Mouse (Mus musculus) liver, adult (tissue): Measurements from ENCODE around the gene Alg2.

Experiments used
- GATA4 ChIP-seq: IDR thresholded peaks from 2 replicates; pipeline ENCODE4 v1.6.1; 2014; ENCODE audit warnings: mild to moderate bottlenecking, low read length; ENCODE audit not compliant: insufficient replicate concordance

Alg2 gene

GRCm38 (mm10) chr4:47477539-47477938 is 3.4 kb upstream of the Alg2 start:
- TF ChIP-seq GATA4: no peak

- TF ChIP-seq GATA4: no peak
Observed at GRCm38 (mm10) chr4:47474730-47475643, 854 bp upstream of the Alg2 start.

DNA sequence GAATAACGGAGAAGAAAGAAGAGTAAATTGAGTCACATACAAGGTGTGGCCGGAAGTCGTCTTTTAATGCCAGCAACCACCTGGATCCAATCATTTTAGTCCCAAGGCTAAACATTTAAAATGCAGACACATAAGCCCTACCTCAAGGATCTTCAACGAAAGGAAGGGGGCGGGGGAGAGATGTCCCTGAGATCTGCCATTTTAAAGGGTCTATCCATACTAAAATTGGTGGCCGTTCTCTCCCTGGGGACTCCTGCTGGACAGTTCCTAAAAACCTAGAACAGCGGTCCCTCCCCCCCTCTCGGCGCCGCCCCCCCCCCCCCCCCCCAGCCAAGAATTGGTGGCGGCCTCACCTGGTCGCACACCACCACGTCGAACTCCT is 556 bp downstream of the Alg2 start:
- no peak for TF ChIP-seq GATA4

DNA sequence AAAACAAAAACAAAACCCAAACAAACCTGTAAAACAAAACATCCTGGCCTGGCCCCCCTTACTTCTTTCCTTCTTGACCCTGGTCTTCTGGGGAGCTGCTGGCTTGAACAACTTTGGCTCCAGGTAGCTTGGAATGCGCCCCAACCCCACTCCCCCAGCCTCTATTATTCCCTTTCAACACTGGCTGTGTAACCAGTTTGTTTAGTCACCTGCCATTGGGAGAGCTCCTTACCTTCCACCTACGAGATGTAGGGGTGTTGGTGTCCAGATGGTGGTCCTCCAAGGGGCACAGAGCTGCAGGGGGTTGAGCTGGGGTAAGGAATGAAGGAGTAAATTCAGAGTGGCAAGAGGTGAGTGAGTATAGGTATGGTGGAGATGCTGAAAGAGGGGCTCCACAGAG is 6.9 kb downstream of the Alg2 start:
- TF ChIP-seq GATA4: no peak

DNA sequence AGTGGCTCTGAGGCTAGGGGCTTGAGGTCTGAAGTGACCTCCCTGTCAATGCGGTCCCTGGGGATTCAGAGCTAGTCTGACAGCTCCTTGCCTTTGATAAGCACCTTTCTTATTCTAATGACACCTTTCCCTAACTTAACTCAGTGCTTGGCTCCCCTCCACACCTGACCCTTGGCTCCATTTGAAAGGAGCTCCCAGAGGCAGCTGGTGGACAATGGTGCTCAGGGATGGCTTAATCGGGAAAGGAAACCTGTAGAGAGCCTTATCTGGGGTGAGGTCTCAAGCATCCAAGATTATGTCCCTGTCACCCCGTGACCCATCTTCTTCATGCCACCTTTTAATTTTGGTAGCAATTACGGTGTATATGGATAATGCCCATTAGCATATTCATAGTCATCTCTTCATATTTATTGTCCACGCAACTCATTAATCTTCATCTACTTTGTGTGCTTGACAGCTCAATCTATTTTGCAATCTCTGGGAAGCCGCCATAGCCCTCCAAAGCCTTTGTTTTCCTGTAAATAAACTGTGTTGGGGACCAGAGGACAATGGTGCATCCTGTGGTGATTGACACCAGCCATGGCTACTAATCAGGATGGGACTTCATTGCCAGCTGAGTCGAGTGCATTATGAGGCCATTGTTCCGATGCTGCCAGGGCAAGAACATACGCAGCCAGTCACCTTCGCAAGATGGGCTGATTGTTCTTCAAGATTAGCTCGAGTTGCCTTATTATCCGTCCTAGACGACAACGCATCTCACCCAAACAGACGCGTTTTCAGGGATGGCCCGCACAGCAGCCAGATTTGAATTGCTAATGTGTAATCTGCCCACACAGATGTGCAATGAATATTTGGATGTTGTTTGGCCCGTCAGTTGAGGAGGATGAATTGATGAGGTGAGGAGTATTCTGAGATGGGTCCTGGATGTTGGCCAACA is 24.3 kb downstream of the Alg2 start:
- no peak for TF ChIP-seq GATA4

DNA sequence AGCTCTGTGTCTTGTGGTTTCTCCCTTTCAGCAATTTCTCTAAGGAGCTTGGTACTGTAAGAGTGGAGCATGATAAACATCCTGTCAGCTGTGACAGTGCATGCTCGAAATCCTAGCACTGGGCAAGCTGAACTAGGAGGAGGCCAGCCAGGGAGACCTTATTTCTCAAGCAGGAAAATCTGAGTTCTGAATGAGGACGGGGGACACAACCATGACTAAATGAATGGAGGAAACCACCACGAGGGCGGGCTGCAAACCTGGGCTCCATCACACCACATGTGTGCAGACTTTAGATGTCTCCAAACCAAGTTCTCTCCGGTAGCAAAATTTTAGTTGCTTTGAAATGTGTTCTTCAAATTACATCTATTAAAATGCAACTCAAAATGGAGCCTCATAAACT is 25.0 kb downstream of the Alg2 start:
- TF ChIP-seq GATA4: no peak

- no peak for TF ChIP-seq GATA4
Observed at GRCm38 (mm10) chr4:47448526-47448925, 25.6 kb downstream of the Alg2 start.

DNA sequence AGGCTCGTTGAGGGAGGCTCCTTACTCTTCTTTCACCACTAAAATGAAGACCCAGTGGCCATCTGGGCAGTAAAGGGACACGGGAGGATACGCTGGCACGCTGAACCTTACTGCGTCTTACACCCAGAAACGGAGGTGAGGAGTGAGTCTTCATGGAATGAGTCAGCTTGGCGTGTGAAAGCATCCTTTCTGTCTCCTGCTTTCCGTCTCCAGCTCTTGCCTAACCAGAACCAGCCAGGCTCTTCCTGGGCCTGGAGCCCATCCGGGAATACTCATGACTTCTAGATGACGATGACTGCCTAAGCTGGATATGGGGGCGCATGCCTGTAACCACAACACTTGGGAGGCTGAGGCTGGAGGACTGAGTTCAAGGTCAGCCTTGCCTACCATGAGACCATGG is 33.2 kb downstream of the Alg2 start:
- TF ChIP-seq GATA4: no peak

DNA sequence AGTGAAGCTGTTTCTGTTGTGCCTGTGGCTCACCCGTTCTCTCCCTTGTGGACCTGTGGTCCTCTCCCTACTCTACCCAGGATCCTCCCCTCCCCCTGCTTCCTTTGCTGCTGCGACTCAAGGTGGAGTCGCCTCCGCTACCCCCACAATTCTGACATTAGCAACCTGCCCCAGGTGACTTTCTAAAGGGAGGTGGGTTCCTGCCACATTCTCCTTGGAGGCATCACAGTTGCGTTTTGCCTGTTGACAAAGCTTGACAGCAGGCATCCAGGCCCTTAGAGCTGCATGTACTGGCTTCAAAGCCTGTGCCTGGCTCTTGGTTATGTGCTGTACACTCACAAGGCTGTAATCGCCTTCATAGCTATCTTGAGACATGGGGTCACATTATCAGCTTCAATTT is 35.2 kb downstream of the Alg2 start:
- TF ChIP-seq GATA4: no peak

DNA sequence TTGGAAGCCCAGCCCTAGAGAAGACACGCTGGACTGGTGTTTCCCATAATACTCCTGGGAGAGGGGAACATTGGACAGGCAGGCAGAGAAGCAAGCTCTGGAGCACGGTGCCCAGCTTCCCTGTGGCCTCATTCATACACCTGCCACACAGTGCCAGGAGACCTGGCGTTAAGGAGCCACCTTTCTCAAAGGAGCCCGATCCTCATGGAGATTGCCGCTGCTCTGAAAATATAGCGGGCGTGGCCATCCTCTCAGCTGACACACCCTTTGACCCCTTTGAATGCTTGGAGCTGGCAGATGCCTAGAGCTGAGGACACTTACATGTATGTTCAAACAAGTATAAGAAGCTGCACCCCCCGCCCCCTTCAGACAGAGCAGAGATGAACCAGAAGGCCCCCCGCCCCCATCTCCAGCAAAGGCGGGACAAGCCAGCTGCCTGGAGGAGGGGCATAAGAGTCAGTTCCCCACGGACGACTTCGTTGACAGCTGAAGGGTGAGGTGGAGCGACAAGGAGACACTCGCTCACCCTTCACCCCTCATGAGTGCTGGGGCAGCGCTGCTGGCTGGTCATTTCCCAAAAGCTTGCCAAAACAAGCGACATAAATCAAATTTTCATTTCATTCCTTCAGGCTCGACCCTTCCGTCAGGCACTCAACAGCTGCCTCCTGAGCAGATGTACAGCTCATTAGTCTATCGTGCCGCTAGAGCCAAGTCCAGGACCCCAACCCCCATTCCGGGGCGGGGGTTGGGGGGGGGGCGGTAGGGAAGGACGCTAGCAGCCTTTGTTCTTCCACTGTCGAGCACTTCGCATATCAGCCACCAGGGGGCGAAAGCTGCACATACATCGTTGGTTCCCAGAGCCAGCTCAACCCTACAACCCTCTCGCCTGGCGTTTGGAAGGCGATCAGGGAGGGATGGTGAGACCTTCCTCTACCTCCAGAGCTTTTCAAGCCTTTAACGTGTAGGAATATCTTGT is 36.5 kb downstream of the Alg2 start:
- TF ChIP-seq GATA4: no peak

GRCm38 (mm10) chr4:47435566-47436360 is 38.4 kb downstream of the Alg2 start:
- TF ChIP-seq GATA4: no peak

DNA sequence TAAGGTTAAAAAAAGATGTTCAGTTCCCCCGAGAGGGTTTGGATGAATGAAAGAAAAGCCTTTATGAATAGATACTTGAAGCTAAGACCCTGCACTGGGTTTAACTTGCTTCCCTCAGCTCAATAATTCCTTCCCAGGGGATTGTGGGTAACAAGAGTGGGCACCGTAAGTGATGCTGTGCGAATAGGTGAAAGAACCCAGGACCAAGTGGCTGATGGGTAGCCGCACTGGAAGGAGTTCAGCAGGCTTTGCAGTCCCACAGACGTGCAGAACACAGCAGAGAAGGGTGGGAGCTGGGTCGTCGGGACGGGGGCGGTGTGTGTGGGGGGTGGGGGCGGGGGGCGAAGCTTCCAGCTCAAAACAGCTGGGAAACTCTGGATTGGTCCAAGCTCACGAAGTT is 39.0 kb downstream of the Alg2 start:
- TF ChIP-seq GATA4: no peak

DNA sequence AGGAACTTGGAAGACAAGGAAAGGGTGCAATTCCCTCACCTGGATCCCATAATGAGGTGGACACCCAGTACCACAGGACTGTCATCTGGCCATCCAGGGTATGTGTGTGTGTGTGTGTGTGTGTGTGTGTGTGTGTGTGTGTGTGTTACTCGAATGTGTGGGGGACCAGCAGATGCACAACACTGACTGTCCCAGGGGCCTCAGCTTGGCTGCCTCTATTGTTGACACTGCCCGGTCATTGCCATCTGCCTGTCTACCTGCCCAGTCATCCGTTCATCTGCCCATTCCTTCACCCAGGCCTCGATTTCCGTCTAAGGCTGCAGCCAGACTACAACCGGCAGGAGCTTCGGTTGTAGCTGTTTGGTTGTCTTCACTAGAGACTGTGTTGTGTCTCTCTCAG is 41.4 kb downstream of the Alg2 start:
- TF ChIP-seq GATA4: no peak

DNA sequence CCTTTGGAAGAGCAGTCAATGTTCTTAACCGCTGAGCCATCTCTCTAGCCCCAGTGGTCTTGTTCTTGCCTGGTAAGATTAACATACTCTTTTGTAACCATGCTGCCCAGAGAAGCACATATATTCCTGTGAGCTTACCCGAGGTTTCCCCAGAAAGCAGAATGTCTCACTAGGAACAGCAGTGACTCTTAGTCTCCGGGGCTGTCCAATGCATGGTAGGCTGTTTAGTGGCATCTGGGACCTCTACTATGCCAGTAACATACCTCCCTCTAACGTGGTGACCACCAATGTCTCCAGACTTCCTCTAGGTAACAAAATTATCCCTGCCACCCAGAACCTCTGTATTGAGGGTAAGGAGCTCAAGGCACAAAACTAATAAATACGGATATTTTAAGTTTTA is 43.1 kb downstream of the Alg2 start:
- no peak for TF ChIP-seq GATA4

DNA sequence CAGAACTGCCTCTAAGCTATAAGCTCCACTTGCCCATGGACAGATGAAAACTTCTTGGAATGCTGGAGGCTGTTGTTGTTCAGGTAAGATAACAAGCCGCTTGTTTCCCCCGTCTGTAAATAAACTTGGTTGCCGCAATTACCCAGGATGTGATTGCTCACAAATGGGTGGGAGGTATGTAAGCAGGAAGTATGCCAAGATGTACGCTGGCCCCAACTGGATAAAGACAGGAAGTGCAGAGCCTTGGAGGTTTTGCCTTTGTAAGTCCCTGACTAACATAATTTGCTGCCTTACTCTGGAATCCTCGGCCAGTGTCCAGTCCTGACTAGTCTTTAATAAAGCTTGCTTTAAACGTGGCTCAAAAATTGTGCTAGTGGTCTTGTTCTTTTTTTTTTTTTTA is 43.6 kb downstream of the Alg2 start:
- TF ChIP-seq GATA4: no peak

DNA sequence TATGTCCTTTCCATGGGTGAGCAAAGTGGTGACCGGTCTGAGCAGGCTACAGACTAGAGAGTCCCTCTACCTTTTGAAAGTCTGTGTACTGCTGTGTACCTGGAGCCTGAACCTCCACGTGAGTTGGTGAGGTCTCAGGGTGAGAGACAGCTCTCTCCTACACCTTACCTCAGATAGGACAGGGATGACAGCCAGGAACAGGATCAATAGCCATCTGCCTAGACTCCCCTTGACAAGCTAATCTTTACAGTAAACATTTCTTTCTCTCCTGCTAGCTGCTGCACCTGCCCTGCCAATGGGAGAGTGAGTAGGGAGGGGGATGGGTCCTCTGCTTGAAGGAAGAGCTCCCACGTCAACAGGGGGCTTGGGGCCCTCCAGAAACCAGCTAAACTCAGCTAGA is 46.5 kb downstream of the Alg2 start:
- TF ChIP-seq GATA4: no peak
